11 mouse cellular contexts compared by ENCODE assay signal in the genomic region with DNA sequence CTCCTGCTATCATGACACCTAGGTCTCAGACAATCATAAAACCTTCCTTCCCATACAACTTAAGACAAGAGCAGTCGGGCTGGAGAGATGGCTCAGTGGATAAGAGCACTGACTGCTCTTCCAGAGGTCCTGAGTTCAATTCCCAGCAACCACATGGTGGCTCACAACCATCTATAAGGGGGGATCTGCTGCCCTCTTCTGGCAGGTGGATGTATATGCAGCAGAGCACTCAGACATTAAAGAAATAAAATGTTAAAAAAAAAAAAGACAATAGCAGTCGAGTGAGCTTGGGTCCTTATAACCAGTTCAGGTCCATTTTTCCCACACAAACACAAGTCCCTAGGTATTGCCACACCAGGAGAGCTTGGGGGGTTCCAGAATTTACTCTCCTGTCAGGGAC. TPM values are rescaled to one million over a fixed set of nuclear protein-coding genes. Genes with fewer than 3 reads are reported as not detected.
DNase-seq lines count a peak whose midpoint lies in the region; ATAC-seq and TF ChIP-seq lines count a peak whose summit lies in the region.
"Had no signal": no experiment of that assay in that cellular context is flagged by ENCODE, and none has a peak within 500 bp of the region (broad histone marks: within the 10 kb centered on the region; RNA-seq: fewer than 3 reads in every experiment).

No protein-coding gene starts in this region.

- no peak for DNase-seq in heart, adult 2 months
- DNase-seq in heart, adult 8-10 months (ENCODE audit: low spot score) = no peak
- no peak for DNase-seq in liver, embryonic 11.5 days (ENCODE audit: low spot score)
- DNase-seq in ZHBTc4 (ENCODE audit: low read depth, low spot score) = peak; percentile 69
- DNase-seq in thymus, postnatal 0 days (ENCODE audit: low spot score) = peak; percentile 39
- no peak for DNase-seq in embryo, embryonic 9.5 days (ENCODE audit: extremely low spot score)
- DNase-seq in gastrocnemius, postnatal 4 days (ENCODE audit: low spot score in 2 of 2) = no peak

- no peak overlapping the region for H3K27ac ChIP-seq in heart, adult 2 months
- 0 out of 2 replicates have a peak overlapping the region, but pooled peaks have one; percentile 14 for H3K27ac ChIP-seq in liver, embryonic 12.5 days
- no peak overlapping the region for H3K27ac ChIP-seq in liver, embryonic 11.5 days (ENCODE audit: low read depth, low read length)
- H3K27ac ChIP-seq: midbrain, embryonic 10.5 days had no signal

- ATAC-seq in liver, embryonic 12.5 days = no peak
- no peak for ATAC-seq in liver, embryonic 11.5 days (replicated peaks; ENCODE audit: low FRiP score)
- ATAC-seq: forebrain, embryonic 16.5 days had no signal

- no peak overlapping the region for H3K9ac ChIP-seq in heart, adult 2 months (ENCODE audit: low read depth, low read length)
- no peak overlapping the region for H3K9ac ChIP-seq in liver, embryonic 12.5 days
- H3K9ac ChIP-seq in liver, embryonic 11.5 days (ENCODE audit: low read depth, low read length) = no peak overlapping the region

- peak; percentile 72 for TF ChIP-seq CTCF in heart, adult 2 months (IDR thresholded peaks at IDR 0.05)

- no peak overlapping the region for H3K4me2 ChIP-seq in liver, embryonic 12.5 days
- H3K4me2 ChIP-seq in liver, embryonic 11.5 days = no peak overlapping the region
- H3K4me2 ChIP-seq: heart, embryonic 11.5 days had no signal

- 70% methylated on average over 2 of the region's 2 CpGs for WGBS in heart, adult 2 months
- WGBS in liver, embryonic 12.5 days (ENCODE audit: insufficient replicate concordance) = 28% methylated on average over 2 of the region's 2 CpGs
- WGBS in liver, embryonic 11.5 days = 53% methylated on average over 2 of the region's 2 CpGs

- H3K79me2 ChIP-seq in heart, adult 2 months (replicated peaks; ENCODE audit: control insufficient read depth, insufficient read depth, low read length) = no peaks in the 10 kb centered on the region

- no peaks in the 10 kb centered on the region for H3K9me3 ChIP-seq in liver, embryonic 12.5 days (replicated peaks)
- H3K9me3 ChIP-seq in liver, embryonic 11.5 days (ENCODE audit: control insufficient read depth, low read length) = no peaks in the 10 kb centered on the region; the same call in 1 of the 2 replicates

- no peaks in the 10 kb centered on the region for H3K36me3 ChIP-seq in heart, adult 2 months (ENCODE audit: control insufficient read depth, insufficient read depth, low read length)
- no peaks in the 10 kb centered on the region for H3K36me3 ChIP-seq in liver, embryonic 12.5 days
- no peaks in the 10 kb centered on the region; the same call in 1 of the 2 replicates for H3K36me3 ChIP-seq in liver, embryonic 11.5 days (ENCODE audit: control insufficient read depth, insufficient read depth, low read length)

- H3K4me1 ChIP-seq in heart, adult 2 months (ENCODE audit: control insufficient read depth, insufficient read depth, low read length) = peaks cover 12% of the 10 kb centered on the region
- H3K4me1 ChIP-seq in liver, embryonic 12.5 days = 0 out of 2 replicates have a peak, but pooled peaks cover 3% of the 10 kb centered on the region
- 0 out of 2 replicates have a peak, but pooled peaks cover 2% of the 10 kb centered on the region for H3K4me1 ChIP-seq in liver, embryonic 11.5 days (replicated peaks; ENCODE audit: control insufficient read depth, insufficient read depth, low read length)
- H3K4me1 ChIP-seq: midbrain, embryonic 10.5 days had no signal

- no peaks in the 10 kb centered on the region for H3K27me3 ChIP-seq in heart, adult 2 months (ENCODE audit: control insufficient read depth, insufficient read depth, low read length)
- peaks cover 17% of the 10 kb centered on the region for H3K27me3 ChIP-seq in liver, embryonic 12.5 days (replicated peaks)
- H3K27me3 ChIP-seq in liver, embryonic 11.5 days (replicated peaks; ENCODE audit: control insufficient read depth, insufficient read depth, low read length) = no peaks in the 10 kb centered on the region

- 0 out of 2 replicates have a peak, but pooled peaks have one; percentile 23 for TF ChIP-seq EP300 in heart, adult 2 months (IDR thresholded peaks at IDR 0.05; ENCODE audit: insufficient read depth, low read depth, low read length)

- TF ChIP-seq POLR2A in heart, adult 2 months (IDR thresholded peaks at IDR 0.05; ENCODE audit: insufficient read depth, low read depth, low read length) = no peak

- no peak overlapping the region for H3K4me3 ChIP-seq in heart, adult 2 months
- H3K4me3 ChIP-seq in liver, embryonic 12.5 days = no peak overlapping the region
- H3K4me3 ChIP-seq in liver, embryonic 11.5 days (ENCODE audit: low read depth, low read length) = no peak overlapping the region
- H3K4me3 ChIP-seq: midbrain, embryonic 10.5 days had no signal

- intact Hi-C loops in heart, adult 2 months (cut with DNase I) = no loop called here

RNA-seq across cellular contexts. Expression of a gene that starts 23.9 kb away (rescaled TPM):
- 1 to 10 TPM; 5.4 to 9.7 TPM for total RNA-seq in heart, adult 2 months (2021)
- 5.9 and 6.4 TPM in 2 replicates for polyA plus RNA-seq in heart, adult 2 months (2012; rRNA removed)
- 10 to 100 TPM in 2 of 4 experiments, 1 to 10 TPM in 2; 6.2 to 12.6 (median 9.3) TPM for total RNA-seq in heart, adult 8-10 months (2022)
- polyA plus RNA-seq in liver, embryonic 12.5 days (2016; fragmentation: Nextera tagmentation; extraction: Ambion mirVana) = 3.0 and 3.5 TPM in 2 replicates
- polyA plus RNA-seq in liver, embryonic 11.5 days (2014; fragmentation: Nextera tagmentation; extraction: Ambion mirVana) = 6.7 and 8.8 TPM in 2 replicates
- polyA plus RNA-seq in thymus, postnatal 0 days (2015; fragmentation: Nextera tagmentation; extraction: Ambion mirVana) = 3.3 and 4.6 TPM in 2 replicates
- 10 to 100 TPM; 13.6 to 15.1 TPM for total RNA-seq in gastrocnemius, postnatal 4 days (2021)

RNA-seq across cellular contexts. Expression of a gene that starts 57.7 kb away (rescaled TPM):
- 10 to 100 TPM; 83.1 to 89.6 TPM for total RNA-seq in heart, adult 2 months (2021)
- polyA plus RNA-seq in heart, adult 2 months (2012; rRNA removed) = 84.5 and 128 TPM in 2 replicates
- 100 to 1,000 TPM in 1 of 4 experiments, 10 to 100 TPM in 3; 88.9 to 104 (median 91.6) TPM for total RNA-seq in heart, adult 8-10 months (2022)
- 54.9 and 55.2 TPM in 2 replicates for polyA plus RNA-seq in liver, embryonic 12.5 days (2016; fragmentation: Nextera tagmentation; extraction: Ambion mirVana)
- polyA plus RNA-seq in liver, embryonic 11.5 days (2014; fragmentation: Nextera tagmentation; extraction: Ambion mirVana) = 59.4 and 64.5 TPM in 2 replicates
- polyA plus RNA-seq in thymus, postnatal 0 days (2015; fragmentation: Nextera tagmentation; extraction: Ambion mirVana) = 58.9 and 60.9 TPM in 2 replicates
- 100 to 1,000 TPM in 1 of 2 experiments, 10 to 100 TPM in 1; 88.6 to 100 TPM for total RNA-seq in gastrocnemius, postnatal 4 days (2021)

Comparison
In these comparisons a context has a peak if more than half of its experiments do, and no peak if none do; other contexts are left out.
1. DNase-seq: peak in ZHBTc4 (single experiment) and thymus, postnatal 0 days (single experiment); none in heart, adult 2 months (0 of 2), heart, adult 8-10 months (single experiment), liver, embryonic 11.5 days (single experiment), embryo, embryonic 9.5 days (single experiment) and gastrocnemius, postnatal 4 days (0 of 2).